Mouse (Mus musculus) bone marrow macrophage, adult 2 months (primary cell): ENCODE data around the gene Uba2.

Experiments
- CTCF ChIP-seq: IDR thresholded peaks from 2 replicates; pipeline ENCODE4 v1.5.1; 2012; ENCODE audit warnings: low read depth, mild to moderate bottlenecking, low read length, moderate library complexity
- POLR2A ChIP-seq: IDR thresholded peaks from 2 replicates; pipeline ENCODE4 v1.6.1; 2012; ENCODE audit warnings: mild to moderate bottlenecking, low read depth, low read length, borderline replicate concordance

GRCm38 (mm10) chr7:34183356-34183755, 14.0 kb upstream of the Uba2 start:
- no peak for TF ChIP-seq CTCF
- no peak for TF ChIP-seq POLR2A
